Mouse (Mus musculus): ENCODE measurements around the gene Strip2.

Strip2 gene

DNA sequence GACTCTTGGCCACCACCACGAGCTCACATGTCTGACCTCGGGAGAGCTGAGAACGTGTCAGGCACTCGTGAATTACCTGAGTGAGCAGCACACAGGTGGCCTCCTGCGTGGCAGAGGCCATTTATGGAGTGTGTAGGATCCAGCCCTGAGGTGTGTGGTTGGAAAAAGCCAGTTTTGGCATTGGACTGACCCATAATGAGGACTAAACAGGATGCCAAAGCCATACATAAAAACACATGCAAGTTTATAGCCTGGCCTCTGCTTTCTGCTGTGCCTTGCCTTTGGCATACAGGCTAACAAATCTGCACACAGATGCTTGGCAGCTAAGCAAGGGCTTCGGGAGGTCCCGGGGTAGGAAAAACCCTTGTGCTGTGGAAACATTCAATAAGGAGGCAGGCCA, 92.4 kb downstream of the Strip2 start:
- DNase-seq (ENCODE audit: low spot score): no peak

Measured in layer of hippocampus, adult 9-10 months (tissue).